Comparison of ENCODE assay signal across 8 mouse cellular contexts in the genomic region with DNA sequence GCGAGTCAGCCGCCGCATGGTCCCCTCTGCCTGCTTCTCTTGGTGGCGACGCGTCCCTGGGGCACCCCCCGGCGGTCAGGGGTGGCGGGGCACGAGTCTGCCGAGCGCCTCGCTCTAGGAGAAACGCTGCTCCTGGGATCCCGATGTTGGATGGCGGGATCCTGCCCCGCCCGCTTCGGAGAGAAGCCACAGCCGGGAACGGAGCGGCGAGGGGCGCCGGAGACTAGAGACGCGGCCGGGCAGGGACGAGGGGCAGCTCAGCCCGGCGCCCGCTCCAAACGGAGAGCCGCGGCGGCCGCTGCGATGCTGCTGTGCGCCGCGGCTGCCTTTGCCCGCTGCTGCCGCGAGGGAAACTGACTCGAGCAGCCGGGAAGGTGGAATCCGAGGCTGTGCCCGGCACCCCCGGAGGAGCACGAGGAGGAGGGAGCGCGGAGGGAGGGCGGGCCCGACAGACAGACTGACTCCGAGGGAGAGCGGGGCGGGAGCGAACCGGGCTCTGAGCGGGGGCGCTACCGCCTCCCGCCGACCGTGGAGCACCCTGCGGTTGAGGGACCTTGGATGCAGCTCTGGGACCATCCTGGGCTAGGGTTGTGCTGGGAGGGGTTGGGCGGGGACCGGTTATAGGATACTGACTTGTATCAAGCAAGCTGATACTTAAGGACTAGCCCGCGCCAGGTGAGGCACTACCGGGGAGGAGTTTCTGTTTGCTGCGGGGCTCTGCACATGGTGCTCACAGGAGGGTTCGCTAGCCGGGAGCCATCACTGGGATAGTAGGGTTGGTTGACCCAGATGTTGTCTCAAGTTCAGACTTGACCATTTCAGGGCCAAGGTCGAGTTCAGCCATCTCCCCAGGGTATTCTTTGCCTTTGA. TPM values are rescaled to one million over a fixed set of nuclear protein-coding genes. Genes with fewer than 3 reads are reported as not detected.
DNase-seq lines count a peak whose midpoint lies in the region; ATAC-seq and TF ChIP-seq lines count a peak whose summit lies in the region.

Gene Galnt14 (minus strand): TSS at position 412 of the 870 bp plus-strand sequence.

- peaks cover 13% of the 10 kb centered on the region for H3K4me1 ChIP-seq in lung, embryonic 15.5 days
- 0 out of 2 replicates have a peak, but pooled peaks cover 2% of the 10 kb centered on the region for H3K4me1 ChIP-seq in lung, adult 2 months (ENCODE audit: control insufficient read depth, insufficient read depth, low read length)
- peaks cover 7% of the 10 kb centered on the region; the same call in 1 of the 2 replicates for H3K4me1 ChIP-seq in limb, embryonic 11.5 days (ENCODE audit: control insufficient read depth, insufficient read depth, low read length)
- H3K4me1 ChIP-seq in neural tube, embryonic 11.5 days (ENCODE audit: control insufficient read depth, insufficient read depth, low read length), result no peaks in the 10 kb centered on the region; the same call in 1 of the 2 replicates

- H3K9me3 ChIP-seq in lung, embryonic 15.5 days, result no peaks in the 10 kb centered on the region
- H3K9me3 ChIP-seq in limb, embryonic 11.5 days (ENCODE audit: control insufficient read depth, low read length), result no peaks in the 10 kb centered on the region
- no peaks in the 10 kb centered on the region for H3K9me3 ChIP-seq in neural tube, embryonic 11.5 days (ENCODE audit: control insufficient read depth, low read length)

- DNase-seq in lung, adult 2 months, result no peak
- DNase-seq in embryo, embryonic 10 days (ENCODE audit: low spot score), result peak; percentile 75
- no peak for DNase-seq in gonadal fat pad, adult 2 months (ENCODE audit: low read depth)
- peak; percentile 78 for DNase-seq in kidney, adult 18-20 months
- DNase-seq in limb, embryonic 11.5 days (ENCODE audit: low spot score), result peak; percentile 79
- peak; percentile 82 for DNase-seq in neural tube, embryonic 11.5 days (ENCODE audit: low spot score)
- peak; percentile 16 for DNase-seq in testis, postnatal 14 days (ENCODE audit: low spot score)

- peak within 1 kb of the TSS; percentile 30 for H3K9ac ChIP-seq in lung, embryonic 15.5 days
- H3K9ac ChIP-seq in limb, embryonic 11.5 days (ENCODE audit: low read length), result peak within 1 kb of the TSS; percentile 52
- H3K9ac ChIP-seq in neural tube, embryonic 11.5 days (ENCODE audit: low read length), result peak within 1 kb of the TSS; percentile 76

- H3K4me3 ChIP-seq in lung, embryonic 15.5 days, result peak within 1 kb of the TSS; percentile 46
- no peak within 1 kb of the TSS for H3K4me3 ChIP-seq in lung, adult 2 months (replicated peaks; ENCODE audit: extremely low read depth, low read depth, low read length)
- H3K4me3 ChIP-seq in limb, embryonic 11.5 days (ENCODE audit: low read depth, low read length), result peak within 1 kb of the TSS; percentile 45
- H3K4me3 ChIP-seq in neural tube, embryonic 11.5 days (ENCODE audit: low read depth, low read length), result peak within 1 kb of the TSS; percentile 55

- TF ChIP-seq POLR2A in lung, adult 2 months (IDR thresholded peaks at IDR 0.05; ENCODE audit: borderline replicate concordance, extremely low read depth, low read depth, low read length), result no peak

- no peak within 1 kb of the TSS for H3K27ac ChIP-seq in lung, embryonic 15.5 days
- no peak within 1 kb of the TSS for H3K27ac ChIP-seq in limb, embryonic 11.5 days (replicated peaks; ENCODE audit: low read depth, low read length)
- 0 out of 2 replicates have a peak within 1 kb of the TSS, but pooled peaks have one; percentile 10 for H3K27ac ChIP-seq in neural tube, embryonic 11.5 days (ENCODE audit: low read depth, low read length)

- under 1% methylated on average over 63 of the region's 75 CpGs for WGBS in lung, embryonic 15.5 days
- 2% methylated on average over 71 of the region's 75 CpGs for WGBS in lung, adult 2 months
- WGBS in limb, embryonic 11.5 days, result under 1% methylated on average over 66 of the region's 75 CpGs
- WGBS in neural tube, embryonic 11.5 days, result under 1% methylated on average over 71 of the region's 75 CpGs

- H3K27me3 ChIP-seq in lung, embryonic 15.5 days, result peaks cover 69% of the 10 kb centered on the region
- peaks cover 37% of the 10 kb centered on the region for H3K27me3 ChIP-seq in limb, embryonic 11.5 days (ENCODE audit: control insufficient read depth, insufficient read depth, low read length)
- peaks cover 14% of the 10 kb centered on the region for H3K27me3 ChIP-seq in neural tube, embryonic 11.5 days (ENCODE audit: control insufficient read depth, insufficient read depth, low read length)

- H3K4me2 ChIP-seq in lung, embryonic 15.5 days, result peak within 1 kb of the TSS; percentile 95
- peak within 1 kb of the TSS; percentile 83 for H3K4me2 ChIP-seq in limb, embryonic 11.5 days (ENCODE audit: low read depth, severe bottlenecking)
- H3K4me2 ChIP-seq in neural tube, embryonic 11.5 days (ENCODE audit: low read depth), result peak within 1 kb of the TSS; percentile 86

- ATAC-seq in lung, embryonic 15.5 days (ENCODE audit: borderline replicate concordance, extremely low read depth, low FRiP score, low TSS enrichment), result peak; percentile 66; the same call in 1 of the 2 replicates
- peak; percentile 78 for ATAC-seq in limb, embryonic 11.5 days (ENCODE audit: insufficient number of reproducible peaks, low FRiP score, low TSS enrichment, low read depth)
- ATAC-seq in neural tube, embryonic 11.5 days (ENCODE audit: insufficient read depth, low FRiP score, low TSS enrichment), result peak; percentile 88

- TF ChIP-seq CTCF in lung, adult 2 months (IDR thresholded peaks at IDR 0.05; ENCODE audit: insufficient read depth, low read length), result no peak

- no peaks in the 10 kb centered on the region for H3K36me3 ChIP-seq in lung, embryonic 15.5 days
- no peaks in the 10 kb centered on the region for H3K36me3 ChIP-seq in limb, embryonic 11.5 days (ENCODE audit: control insufficient read depth, insufficient read depth, low read length)
- no peaks in the 10 kb centered on the region for H3K36me3 ChIP-seq in neural tube, embryonic 11.5 days (ENCODE audit: control insufficient read depth, insufficient read depth, low read length)

RNA-seq across cellular contexts. Expression of gene Galnt14, which starts in this region (rescaled TPM):
- polyA plus RNA-seq in lung, embryonic 15.5 days (2015; fragmentation: Nextera tagmentation; extraction: Ambion mirVana), result 0.10 and 0.15 TPM in 2 replicates
- polyA plus RNA-seq in lung, adult 2 months (2012; rRNA removed), result 0.08 TPM in 1 of 2 replicates, not detected in the other
- 10.4 and 15.0 TPM in 2 replicates for polyA plus RNA-seq in gonadal fat pad, adult 2 months (2012; rRNA removed)
- 1.2 and 1.4 TPM in 2 replicates for polyA plus RNA-seq in limb, embryonic 11.5 days (2014; fragmentation: Nextera tagmentation; extraction: Ambion mirVana)
- 9.5 TPM in 2 replicates for polyA plus RNA-seq in neural tube, embryonic 11.5 days (2014; fragmentation: Nextera tagmentation; extraction: Ambion mirVana)

Comparison
In these comparisons a context has a peak if more than half of its experiments do, and no peak if none do; other contexts are left out.
1. Peak in ATAC-seq, H3K4me3 ChIP-seq, H3K9ac ChIP-seq and H3K4me2 ChIP-seq in lung, embryonic 15.5 days; RNA of the gene not detected or under 1 TPM.
2. DNase-seq: peak in embryo, embryonic 10 days (single experiment), kidney, adult 18-20 months (single experiment), limb, embryonic 11.5 days (single experiment), neural tube, embryonic 11.5 days (single experiment) and testis, postnatal 14 days (single experiment); none in lung, adult 2 months (single experiment) and gonadal fat pad, adult 2 months (single experiment).
3. Peak in every context shown above with its lines, with median percentiles within 50 percentile points of each other: ATAC-seq, H3K4me2 ChIP-seq and H3K9ac ChIP-seq.